ENCODE assay signal across 8 mouse cellular contexts in the genomic region with DNA sequence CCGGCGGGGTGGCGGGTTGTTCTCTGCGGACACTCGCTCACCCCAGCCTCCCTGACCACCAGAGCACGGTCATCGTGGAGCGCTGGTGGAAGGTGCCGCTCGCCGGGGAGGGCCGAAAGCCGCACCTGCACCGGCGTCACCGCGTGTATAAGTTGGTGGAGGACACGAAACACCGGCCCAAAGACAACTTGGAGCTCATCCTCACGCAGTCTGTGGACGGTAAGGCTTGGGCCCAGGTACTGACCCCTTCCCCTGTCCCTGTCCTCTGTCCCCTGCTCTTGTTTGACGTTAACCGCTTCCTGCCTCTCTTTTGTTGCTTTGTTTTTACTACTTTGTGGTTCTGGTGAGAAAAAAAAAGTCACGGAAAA. TPM values are rescaled to one million over a fixed set of nuclear protein-coding genes. Genes with fewer than 3 reads are reported as not detected.
A peak's percentile ranks its signal among the peaks of the same experiment; 100 is the strongest.
DNase-seq lines count a peak whose midpoint lies in the region; ATAC-seq and TF ChIP-seq lines count a peak whose summit lies in the region.

A gene (minus strand): TSS at position 319 of the 368 bp plus-strand sequence.

- no peak for DNase-seq in kidney, adult 9 months
- DNase-seq in adrenal gland, adult (ENCODE audit: inconsistent age in 2 of 2, low spot score in 1 of 2), result no peak
- DNase-seq in MN1 (ENCODE audit: low spot score), result no peak
- no peak for DNase-seq in lung, postnatal 14 days

- no peak; the same call in 1 of the 2 replicates for ATAC-seq in kidney, embryonic 16.5 days (ENCODE audit: low FRiP score, low TSS enrichment)
- ATAC-seq in hindbrain, embryonic 13.5 days (ENCODE audit: low FRiP score), result peak; percentile 49; the same call in 1 of the 2 replicates
- ATAC-seq in midbrain, embryonic 13.5 days, result no peak

- H3K4me1 ChIP-seq in kidney, embryonic 16.5 days (ENCODE audit: insufficient read depth, low read length), result peaks cover 5% of the 10 kb centered on the region; the same call in 1 of the 2 replicates
- H3K4me1 ChIP-seq in bone marrow, adult 2 months (ENCODE audit: control insufficient read depth, insufficient read depth, low read length), result no peaks in the 10 kb centered on the region; the same call in 1 of the 2 replicates
- peaks cover 13% of the 10 kb centered on the region for H3K4me1 ChIP-seq in hindbrain, embryonic 13.5 days (replicated peaks)
- H3K4me1 ChIP-seq in midbrain, embryonic 13.5 days (replicated peaks), result peaks cover 15% of the 10 kb centered on the region

- H3K36me3 ChIP-seq in kidney, embryonic 16.5 days (ENCODE audit: insufficient read depth, low read length), result peaks cover 30% of the 10 kb centered on the region
- peaks cover 38% of the 10 kb centered on the region for H3K36me3 ChIP-seq in hindbrain, embryonic 13.5 days
- peaks cover 33% of the 10 kb centered on the region for H3K36me3 ChIP-seq in midbrain, embryonic 13.5 days

- peak within 1 kb of the TSS; percentile 81 for H3K27ac ChIP-seq in kidney, embryonic 16.5 days (ENCODE audit: low read length)
- H3K27ac ChIP-seq in bone marrow, adult 2 months (ENCODE audit: control insufficient read depth, insufficient read depth, low read depth, low read length, poor library complexity), result peak within 1 kb of the TSS; percentile 69; the same call in 1 of the 2 replicates
- H3K27ac ChIP-seq in hindbrain, embryonic 13.5 days, result peak within 1 kb of the TSS; percentile 78
- peak within 1 kb of the TSS; percentile 80 for H3K27ac ChIP-seq in midbrain, embryonic 13.5 days

- H3K4me3 ChIP-seq in kidney, embryonic 16.5 days (ENCODE audit: low read length), result peak within 1 kb of the TSS; percentile 96
- H3K4me3 ChIP-seq in bone marrow, adult 2 months (replicated peaks; ENCODE audit: control insufficient read depth, low read depth, low read length), result peak within 1 kb of the TSS; percentile 97
- peak within 1 kb of the TSS; percentile 96 for H3K4me3 ChIP-seq in hindbrain, embryonic 13.5 days
- peak within 1 kb of the TSS; percentile 93 for H3K4me3 ChIP-seq in midbrain, embryonic 13.5 days (replicated peaks)

- H3K4me2 ChIP-seq in kidney, embryonic 16.5 days (replicated peaks; ENCODE audit: low read depth, low read length), result peak within 1 kb of the TSS; percentile 86
- H3K4me2 ChIP-seq in hindbrain, embryonic 13.5 days, result peak within 1 kb of the TSS; percentile 97
- H3K4me2 ChIP-seq in midbrain, embryonic 13.5 days (replicated peaks), result peak within 1 kb of the TSS; percentile 78

- peaks cover 2% of the 10 kb centered on the region; the same call in 1 of the 2 replicates for H3K27me3 ChIP-seq in kidney, embryonic 16.5 days (ENCODE audit: insufficient read depth, low read length)
- H3K27me3 ChIP-seq in hindbrain, embryonic 13.5 days, result 0 out of 2 replicates have a peak, but pooled peaks cover 6% of the 10 kb centered on the region
- H3K27me3 ChIP-seq in midbrain, embryonic 13.5 days, result 0 out of 2 replicates have a peak, but pooled peaks cover 3% of the 10 kb centered on the region

- under 1% methylated on average over 24 of the region's 24 CpGs for WGBS in kidney, embryonic 16.5 days
- WGBS in bone marrow, adult 2 months, result under 1% methylated on average over 24 of the region's 24 CpGs
- WGBS in hindbrain, embryonic 13.5 days, result under 1% methylated on average over 24 of the region's 24 CpGs
- 2% methylated on average over 24 of the region's 24 CpGs for WGBS in midbrain, embryonic 13.5 days

- TF ChIP-seq CTCF in bone marrow, adult 2 months (IDR thresholded peaks at IDR 0.05; ENCODE audit: control insufficient read depth, insufficient read depth, low read length), result no peak

- H3K9me3 ChIP-seq in kidney, embryonic 16.5 days (ENCODE audit: low read length), result no peaks in the 10 kb centered on the region
- no peaks in the 10 kb centered on the region for H3K9me3 ChIP-seq in hindbrain, embryonic 13.5 days
- H3K9me3 ChIP-seq in midbrain, embryonic 13.5 days, result no peaks in the 10 kb centered on the region

- TF ChIP-seq POLR2A in bone marrow, adult 2 months (IDR thresholded peaks at IDR 0.05; ENCODE audit: borderline replicate concordance, control insufficient read depth, low read depth, low read length), result no peak

- H3K9ac ChIP-seq in kidney, embryonic 16.5 days (replicated peaks; ENCODE audit: low read length), result peak within 1 kb of the TSS; percentile 93
- peak within 1 kb of the TSS; percentile 97 for H3K9ac ChIP-seq in hindbrain, embryonic 13.5 days
- H3K9ac ChIP-seq in midbrain, embryonic 13.5 days (replicated peaks), result peak within 1 kb of the TSS; percentile 93

RNA-seq across cellular contexts. Expression of the gene that starts here (rescaled TPM):
- 0.44 and 0.66 TPM in 2 replicates for polyA plus RNA-seq in kidney, embryonic 16.5 days (2015; fragmentation: Nextera tagmentation; extraction: Ambion mirVana)
- 1.2 and 1.7 TPM in 2 replicates for polyA plus RNA-seq in bone marrow, adult 2 months (2011; ENCODE audit: insufficient read depth, insufficient read length, low replicate concordance, missing spikeins)
- 1.0 and 1.5 TPM in 2 replicates for polyA plus RNA-seq in hindbrain, embryonic 13.5 days (2015; fragmentation: Nextera tagmentation; extraction: Ambion mirVana)
- 0.89 and 1.2 TPM in 2 replicates for polyA plus RNA-seq in midbrain, embryonic 13.5 days (2015; fragmentation: Nextera tagmentation; extraction: Ambion mirVana)
